Comparison of ENCODE assay signal across 11 mouse cellular contexts in genomic region chr11:106762800-106763185, GRCm38 (mm10). TPM values are rescaled to one million over a fixed set of nuclear protein-coding genes. Genes with fewer than 3 reads are reported as not detected.
DNase-seq lines count a peak whose midpoint lies in the region; ATAC-seq and TF ChIP-seq lines count a peak whose summit lies in the region.
"Had no signal": no experiment of that assay in that cellular context is flagged by ENCODE, and none has a peak within 500 bp of the region (broad histone marks: within the 10 kb centered on the region; RNA-seq: fewer than 3 reads in every experiment).

No protein-coding gene starts in this region.

- no peak overlapping the region for H3K9ac ChIP-seq in hindbrain, embryonic 12.5 days
- H3K9ac ChIP-seq in hindbrain, postnatal 0 days (replicated peaks; ENCODE audit: low read length), result no peak overlapping the region
- H3K9ac ChIP-seq in intestine, embryonic 16.5 days (ENCODE audit: low read depth, low read length), result no peak overlapping the region
- H3K9ac ChIP-seq in stomach, embryonic 15.5 days, result no peak overlapping the region

- H3K9me3 ChIP-seq in hindbrain, embryonic 12.5 days (replicated peaks), result peaks cover 4% of the 10 kb centered on the region; the same call in 1 of the 2 replicates
- no peaks in the 10 kb centered on the region for H3K9me3 ChIP-seq in hindbrain, postnatal 0 days (ENCODE audit: low read length)
- no peaks in the 10 kb centered on the region for H3K9me3 ChIP-seq in intestine, embryonic 16.5 days (ENCODE audit: control insufficient read depth, low read length)
- no peaks in the 10 kb centered on the region for H3K9me3 ChIP-seq in stomach, embryonic 15.5 days

- H3K36me3 ChIP-seq in hindbrain, embryonic 12.5 days, result peaks cover 17% of the 10 kb centered on the region
- no peaks in the 10 kb centered on the region; the same call in 1 of the 2 replicates for H3K36me3 ChIP-seq in hindbrain, postnatal 0 days (ENCODE audit: insufficient read depth, low read length)
- peaks cover 3% of the 10 kb centered on the region for H3K36me3 ChIP-seq in intestine, embryonic 16.5 days (ENCODE audit: control insufficient read depth, insufficient read depth, low read length)
- peaks cover 12% of the 10 kb centered on the region for H3K36me3 ChIP-seq in stomach, embryonic 15.5 days

- no peak overlapping the region for H3K4me2 ChIP-seq in hindbrain, embryonic 12.5 days (replicated peaks)
- no peak overlapping the region for H3K4me2 ChIP-seq in hindbrain, postnatal 0 days (ENCODE audit: low read depth, low read length)
- H3K4me2 ChIP-seq in intestine, embryonic 16.5 days (ENCODE audit: low read depth, low read length), result no peak overlapping the region
- no peak overlapping the region for H3K4me2 ChIP-seq in stomach, embryonic 15.5 days

- TF ChIP-seq POLR2A in cerebellum, adult 2 months (IDR thresholded peaks at IDR 0.05; ENCODE audit: borderline replicate concordance, insufficient read depth, low read length), result no peak

- DNase-seq in hindbrain, postnatal 0 days (ENCODE audit: low spot score), result no peak
- DNase-seq in spleen, adult 18-20 months, result peak; percentile 35 to 45
- DNase-seq in spleen, postnatal 10 days (ENCODE audit: low spot score in 2 of 2), result no peak
- DNase-seq in cerebellum, adult 2 months, result no peak
- no peak for DNase-seq in adrenal gland, adult 2 months
- DNase-seq: adrenal gland, adult 8-10 months; cerebellum, postnatal 25 days; kidney, adult 8-10 months had no signal

- ATAC-seq in hindbrain, embryonic 12.5 days (ENCODE audit: low FRiP score), result no peak
- ATAC-seq in hindbrain, postnatal 0 days, result no peak
- peak; percentile 17; the same call in 1 of the 2 replicates for ATAC-seq in intestine, embryonic 16.5 days
- no peak for ATAC-seq in stomach, embryonic 15.5 days (ENCODE audit: insufficient read depth, low FRiP score, low read depth)

- H3K27me3 ChIP-seq in hindbrain, embryonic 12.5 days, result no peaks in the 10 kb centered on the region
- no peaks in the 10 kb centered on the region for H3K27me3 ChIP-seq in hindbrain, postnatal 0 days (ENCODE audit: insufficient read depth, low read length)
- H3K27me3 ChIP-seq in intestine, embryonic 16.5 days (replicated peaks; ENCODE audit: control insufficient read depth, insufficient read depth, low read length), result no peaks in the 10 kb centered on the region
- H3K27me3 ChIP-seq in stomach, embryonic 15.5 days (replicated peaks), result no peaks in the 10 kb centered on the region
- H3K27me3 ChIP-seq in cerebellum, adult 2 months (ENCODE audit: control insufficient read depth, insufficient read depth, low read length), result no peaks in the 10 kb centered on the region

- peak overlapping the region; percentile 68; the same call in 1 of the 2 replicates for H3K27ac ChIP-seq in hindbrain, embryonic 12.5 days
- H3K27ac ChIP-seq in hindbrain, postnatal 0 days, result no peak overlapping the region
- peak overlapping the region; percentile 53 for H3K27ac ChIP-seq in intestine, embryonic 16.5 days (ENCODE audit: low read length)
- peak overlapping the region; percentile 89 for H3K27ac ChIP-seq in stomach, embryonic 15.5 days
- H3K27ac ChIP-seq in cerebellum, adult 2 months (ENCODE audit: insufficient read depth, low read length), result no peak overlapping the region

- peaks cover 14% of the 10 kb centered on the region for H3K4me1 ChIP-seq in hindbrain, embryonic 12.5 days
- H3K4me1 ChIP-seq in hindbrain, postnatal 0 days (ENCODE audit: insufficient read depth, low read length), result 0 out of 2 replicates have a peak, but pooled peaks cover 3% of the 10 kb centered on the region
- peaks cover 11% of the 10 kb centered on the region for H3K4me1 ChIP-seq in intestine, embryonic 16.5 days (ENCODE audit: control insufficient read depth, insufficient read depth, low read length)
- H3K4me1 ChIP-seq in stomach, embryonic 15.5 days, result peaks cover 18% of the 10 kb centered on the region
- H3K4me1 ChIP-seq in cerebellum, adult 2 months (ENCODE audit: control insufficient read depth, insufficient read depth, low read length), result no peaks in the 10 kb centered on the region

- WGBS in hindbrain, embryonic 12.5 days, result 75% methylated on average over 9 of the region's 9 CpGs
- WGBS in hindbrain, postnatal 0 days, result 75% methylated on average over 9 of the region's 9 CpGs
- WGBS in intestine, embryonic 16.5 days, result 72% methylated on average over 9 of the region's 9 CpGs
- WGBS in stomach, embryonic 15.5 days, result 60% methylated on average over 9 of the region's 9 CpGs
- 83% methylated on average over 9 of the region's 9 CpGs for WGBS in cerebellum, adult 2 months

- H3K4me3 ChIP-seq in hindbrain, embryonic 12.5 days, result no peak overlapping the region
- no peak overlapping the region for H3K4me3 ChIP-seq in hindbrain, postnatal 0 days (ENCODE audit: low read length)
- H3K4me3 ChIP-seq in intestine, embryonic 16.5 days (ENCODE audit: low read length), result no peak overlapping the region
- no peak overlapping the region for H3K4me3 ChIP-seq in stomach, embryonic 15.5 days (replicated peaks)
- H3K4me3 ChIP-seq in cerebellum, adult 2 months (replicated peaks; ENCODE audit: insufficient read depth, low read depth, low read length), result no peak overlapping the region

- no peak for TF ChIP-seq CTCF in hindbrain, postnatal 0 days (IDR thresholded peaks at IDR 0.05; ENCODE audit: low read depth)
- no peak for TF ChIP-seq CTCF in cerebellum, adult 2 months (IDR thresholded peaks at IDR 0.05; ENCODE audit: borderline replicate concordance, insufficient read depth, low read depth, low read length)

RNA-seq across cellular contexts. Expression of gene Milr1, which starts 11.8 kb away (rescaled TPM):
- polyA plus RNA-seq in hindbrain, embryonic 12.5 days (2016; fragmentation: Nextera tagmentation; extraction: Ambion mirVana), result 1.0 and 1.3 TPM in 2 replicates
- 0.40 TPM in 1 of 2 replicates, not detected in the other for total RNA-seq in hindbrain, postnatal 0 days (2014; rRNA removed)
- 0.56 and 0.72 TPM in 2 replicates for polyA plus RNA-seq in hindbrain, postnatal 0 days (2015; fragmentation: Nextera tagmentation; extraction: Ambion mirVana)
- 1.6 and 1.7 TPM in 2 replicates for polyA plus RNA-seq in intestine, embryonic 16.5 days (2015; fragmentation: Nextera tagmentation; extraction: Ambion mirVana)
- 2.5 and 2.7 TPM in 2 replicates for polyA plus RNA-seq in stomach, embryonic 15.5 days (2015; fragmentation: Nextera tagmentation; extraction: Ambion mirVana)
- 0.10 and 0.30 TPM in 2 replicates for polyA plus RNA-seq in cerebellum, adult 2 months (2012; rRNA removed)
- total RNA-seq in adrenal gland, adult 2 months (2021), result 1 to 10 TPM in 1 of 2 experiments, under 1 TPM in 1; 0.81 to 2.6 TPM
- not detected in 2 replicates for polyA plus RNA-seq in adrenal gland, adult 2 months (2012; rRNA removed)

RNA-seq across cellular contexts. Expression of gene Pecam1, which starts 12.4 kb away (rescaled TPM):
- polyA plus RNA-seq in hindbrain, embryonic 12.5 days (2016; fragmentation: Nextera tagmentation; extraction: Ambion mirVana), result 21.5 and 22.3 TPM in 2 replicates
- 19.2 and 20.1 TPM in 2 replicates for total RNA-seq in hindbrain, postnatal 0 days (2014; rRNA removed)
- 10.9 and 11.2 TPM in 2 replicates for polyA plus RNA-seq in hindbrain, postnatal 0 days (2015; fragmentation: Nextera tagmentation; extraction: Ambion mirVana)
- 48.2 and 48.6 TPM in 2 replicates for polyA plus RNA-seq in intestine, embryonic 16.5 days (2015; fragmentation: Nextera tagmentation; extraction: Ambion mirVana)
- polyA plus RNA-seq in stomach, embryonic 15.5 days (2015; fragmentation: Nextera tagmentation; extraction: Ambion mirVana), result 44.6 and 48.5 TPM in 2 replicates
- polyA plus RNA-seq in cerebellum, adult 2 months (2012; rRNA removed), result 15.8 and 16.2 TPM in 2 replicates
- 10 to 100 TPM; 64.0 to 94.8 TPM for total RNA-seq in adrenal gland, adult 2 months (2021)
- polyA plus RNA-seq in adrenal gland, adult 2 months (2012; rRNA removed), result 15.5 and 17.5 TPM in 2 replicates

RNA-seq across cellular contexts. Expression of gene Polg2, which starts 16.5 kb away (rescaled TPM):
- 8.5 and 10.7 TPM in 2 replicates for polyA plus RNA-seq in hindbrain, embryonic 12.5 days (2016; fragmentation: Nextera tagmentation; extraction: Ambion mirVana)
- total RNA-seq in hindbrain, postnatal 0 days (2014; rRNA removed), result 8.3 and 12.9 TPM in 2 replicates
- polyA plus RNA-seq in hindbrain, postnatal 0 days (2015; fragmentation: Nextera tagmentation; extraction: Ambion mirVana), result 9.5 and 11.4 TPM in 2 replicates
- 12.6 and 13.7 TPM in 2 replicates for polyA plus RNA-seq in intestine, embryonic 16.5 days (2015; fragmentation: Nextera tagmentation; extraction: Ambion mirVana)
- polyA plus RNA-seq in stomach, embryonic 15.5 days (2015; fragmentation: Nextera tagmentation; extraction: Ambion mirVana), result 9.7 and 11.1 TPM in 2 replicates
- polyA plus RNA-seq in cerebellum, adult 2 months (2012; rRNA removed), result 11.7 and 12.7 TPM in 2 replicates
- total RNA-seq in adrenal gland, adult 2 months (2021), result 1 to 10 TPM; 3.3 to 6.2 TPM
- polyA plus RNA-seq in adrenal gland, adult 2 months (2012; rRNA removed), result 6.0 and 8.1 TPM in 2 replicates

RNA-seq across cellular contexts. Expression of gene Ddx5, which starts 26.2 kb away (rescaled TPM):
- polyA plus RNA-seq in hindbrain, embryonic 12.5 days (2016; fragmentation: Nextera tagmentation; extraction: Ambion mirVana), result 467 and 505 TPM in 2 replicates
- total RNA-seq in hindbrain, postnatal 0 days (2014; rRNA removed), result 288 and 416 TPM in 2 replicates
- polyA plus RNA-seq in hindbrain, postnatal 0 days (2015; fragmentation: Nextera tagmentation; extraction: Ambion mirVana), result 272 and 274 TPM in 2 replicates
- polyA plus RNA-seq in intestine, embryonic 16.5 days (2015; fragmentation: Nextera tagmentation; extraction: Ambion mirVana), result 227 and 230 TPM in 2 replicates
- polyA plus RNA-seq in stomach, embryonic 15.5 days (2015; fragmentation: Nextera tagmentation; extraction: Ambion mirVana), result 295 and 312 TPM in 2 replicates
- polyA plus RNA-seq in cerebellum, adult 2 months (2012; rRNA removed), result 676 and 721 TPM in 2 replicates
- total RNA-seq in adrenal gland, adult 2 months (2021), result 1,000 to 10,000 TPM in 1 of 2 experiments, 100 to 1,000 TPM in 1; 763 to 1,110 TPM
- 2,814 and 2,984 TPM in 2 replicates for polyA plus RNA-seq in adrenal gland, adult 2 months (2012; rRNA removed)

RNA-seq across cellular contexts. Expression of gene Cep95, which starts 26.3 kb away (rescaled TPM):
- polyA plus RNA-seq in hindbrain, embryonic 12.5 days (2016; fragmentation: Nextera tagmentation; extraction: Ambion mirVana), result 22.3 and 22.7 TPM in 2 replicates
- 2.6 and 9.0 TPM in 2 replicates for total RNA-seq in hindbrain, postnatal 0 days (2014; rRNA removed)
- 7.2 and 8.7 TPM in 2 replicates for polyA plus RNA-seq in hindbrain, postnatal 0 days (2015; fragmentation: Nextera tagmentation; extraction: Ambion mirVana)
- polyA plus RNA-seq in intestine, embryonic 16.5 days (2015; fragmentation: Nextera tagmentation; extraction: Ambion mirVana), result 15.4 and 16.3 TPM in 2 replicates
- polyA plus RNA-seq in stomach, embryonic 15.5 days (2015; fragmentation: Nextera tagmentation; extraction: Ambion mirVana), result 17.7 and 19.9 TPM in 2 replicates
- polyA plus RNA-seq in cerebellum, adult 2 months (2012; rRNA removed), result 31.8 and 37.1 TPM in 2 replicates
- total RNA-seq in adrenal gland, adult 2 months (2021), result 10 to 100 TPM in 1 of 2 experiments, 1 to 10 TPM in 1; 7.1 to 12.5 TPM
- 0.73 and 0.92 TPM in 2 replicates for polyA plus RNA-seq in adrenal gland, adult 2 months (2012; rRNA removed)

Comparison
In these comparisons a context has a peak if more than half of its experiments do, and no peak if none do; other contexts are left out.
1. H3K27ac ChIP-seq: peak in hindbrain, embryonic 12.5 days (single experiment), intestine, embryonic 16.5 days (single experiment) and stomach, embryonic 15.5 days (single experiment); none in hindbrain, postnatal 0 days (single experiment) and cerebellum, adult 2 months (single experiment).
2. DNase-seq: peak in spleen, adult 18-20 months (2 of 2); none in hindbrain, postnatal 0 days (single experiment), spleen, postnatal 10 days (0 of 2), cerebellum, adult 2 months (0 of 2) and adrenal gland, adult 2 months (single experiment).